Mouse (Mus musculus): ENCODE results near the gene Cux2. TPM values are rescaled to one million over a fixed set of nuclear protein-coding genes. Genes with fewer than 3 reads are reported as not detected.

Gene Cux2
- total and polyA plus RNA-seq, 3 experiments = 0.17 TPM; not detected in 2

GRCm38 (mm10) chr5:121878703-121879102 lies 171.2 kb downstream of the Cux2 start:
- H3K27me3 ChIP-seq (replicated peaks) = peaks cover 69% of the 10 kb centered on the region
- H3K79me2 ChIP-seq (replicated peaks; ENCODE audit: control insufficient read depth, extremely low read depth, insufficient read depth, poor library complexity, severe bottlenecking) = no peaks in the 10 kb centered on the region
- H3K9ac ChIP-seq (ENCODE audit: insufficient read depth, low read depth) = no peak overlapping the region
- H3K4me2 ChIP-seq (ENCODE audit: insufficient read depth, low read depth, poor library complexity, severe bottlenecking) = no peak overlapping the region
- peaks cover 18% of the 10 kb centered on the region for H3K9me3 ChIP-seq (replicated peaks; ENCODE audit: low read length)
- no peak for TF ChIP-seq USF1 (IDR thresholded peaks at IDR 0.05; ENCODE audit: low read depth, low read length)
- no peak for TF ChIP-seq ELF1 (IDR thresholded peaks at IDR 0.05; ENCODE audit: low read depth, low read length)
- no peak for TF ChIP-seq POLR2AphosphoS2 (IDR thresholded peaks at IDR 0.05; ENCODE audit: low read depth, low read length)
- TF ChIP-seq IRF4 (IDR thresholded peaks at IDR 0.05; ENCODE audit: low read depth, low read length) = no peak
- TF ChIP-seq RCOR1 (conservative IDR thresholded peaks at IDR 0.05; ENCODE audit: low read depth, low read length) = no peak
- no peak for TF ChIP-seq NELFE (IDR thresholded peaks at IDR 0.05; ENCODE audit: low read depth, low read length)
- no peak for TF ChIP-seq USF2 (conservative IDR thresholded peaks at IDR 0.05; ENCODE audit: low read depth, low read length)
- no peak for TF ChIP-seq CHD1 (IDR thresholded peaks at IDR 0.05; ENCODE audit: low read depth, low read length)
- no peak for TF ChIP-seq MEF2A (IDR thresholded peaks at IDR 0.05; ENCODE audit: borderline replicate concordance, low read depth, low read length)
- no peak for TF ChIP-seq POLR2A (IDR thresholded peaks at IDR 0.05; ENCODE audit: low read depth, low read length)
- no peak for TF ChIP-seq ZMIZ1 (IDR thresholded peaks at IDR 0.05; ENCODE audit: low read depth, low read length)
- TF ChIP-seq MAFK (IDR thresholded peaks at IDR 0.05; ENCODE audit: insufficient replicate concordance, low read length) = no peak
- no peak for TF ChIP-seq HCFC1 (IDR thresholded peaks at IDR 0.05; ENCODE audit: low read depth, low read length)
- TF ChIP-seq E2F4 (IDR thresholded peaks at IDR 0.05; ENCODE audit: insufficient replicate concordance, low read depth, low read length) = no peak
- no peak for TF ChIP-seq PAX5 (IDR thresholded peaks at IDR 0.05; ENCODE audit: low read length)
- TF ChIP-seq MAZ (IDR thresholded peaks at IDR 0.05; ENCODE audit: low read depth, low read length) = no peak
- no peak for TF ChIP-seq MAX (IDR thresholded peaks at IDR 0.05; ENCODE audit: low read length)
- TF ChIP-seq CHD2 (IDR thresholded peaks at IDR 0.05; ENCODE audit: low read length) = no peak
- TF ChIP-seq MXI1 (IDR thresholded peaks at IDR 0.05; ENCODE audit: low read depth, low read length) = no peak
- no peak for TF ChIP-seq KAT2A (IDR thresholded peaks at IDR 0.05; ENCODE audit: insufficient replicate concordance, low read length)
- no peak for DNase-seq (ENCODE audit: extremely low read depth)
- no peak overlapping the region for H3K27ac ChIP-seq (ENCODE audit: insufficient read depth, low read depth)
- no peak overlapping the region for H3K4me3 ChIP-seq (replicated peaks in 1 of 3; ENCODE audit: low read depth in 2 of 3, low read length in 2 of 3, poor library complexity in 1 of 3)
- dilution Hi-C loops (cut with MboI; ENCODE audit: extremely low pct_ligation_motif_present, extremely low pct_unique_long_range_greater_than_20kb, low sequenced_read_pairs) (no loop called here), in situ Hi-C loops (cut with MboI; ENCODE audit: low pct_ligation_motif_present, low pct_unique_long_range_greater_than_20kb, low sequenced_read_pairs) (no loop called here)
- H3K36me3 ChIP-seq (replicated peaks in 1 of 2; ENCODE audit: control insufficient read depth in 1 of 2, insufficient read depth in 1 of 2, low read length in 1 of 2) = no peaks in the 10 kb centered on the region
- peaks cover 13 to 23% of the 10 kb centered on the region in 2 experiments for H3K4me1 ChIP-seq (ENCODE audit: control insufficient read depth in 1 of 2, insufficient read depth in 2 of 2)

GRCm38 (mm10) chr5:121876901-121877300 lies 173.0 kb downstream of the Cux2 start:
- no peak overlapping the region for H3K9ac ChIP-seq (ENCODE audit: insufficient read depth, low read depth)
- H3K36me3 ChIP-seq (replicated peaks in 1 of 2; ENCODE audit: control insufficient read depth in 1 of 2, insufficient read depth in 1 of 2, low read length in 1 of 2) = no peaks in the 10 kb centered on the region
- H3K27me3 ChIP-seq (replicated peaks) = peaks cover 61% of the 10 kb centered on the region
- H3K9me3 ChIP-seq (replicated peaks; ENCODE audit: low read length) = peaks cover 18% of the 10 kb centered on the region
- peaks cover 13 to 23% of the 10 kb centered on the region in 2 experiments for H3K4me1 ChIP-seq (ENCODE audit: control insufficient read depth in 1 of 2, insufficient read depth in 2 of 2)
- dilution Hi-C loops (cut with MboI; ENCODE audit: extremely low pct_ligation_motif_present, extremely low pct_unique_long_range_greater_than_20kb, low sequenced_read_pairs) (no loop called here), in situ Hi-C loops (cut with MboI; ENCODE audit: low pct_ligation_motif_present, low pct_unique_long_range_greater_than_20kb, low sequenced_read_pairs) (no loop called here)
- no peak overlapping the region for H3K27ac ChIP-seq (ENCODE audit: insufficient read depth, low read depth)
- H3K4me3 ChIP-seq (replicated peaks in 1 of 3; ENCODE audit: low read depth in 2 of 3, low read length in 2 of 3, poor library complexity in 1 of 3) = no peak overlapping the region
- no peak overlapping the region for H3K4me2 ChIP-seq (ENCODE audit: insufficient read depth, low read depth, poor library complexity, severe bottlenecking)
- H3K79me2 ChIP-seq (replicated peaks; ENCODE audit: control insufficient read depth, extremely low read depth, insufficient read depth, poor library complexity, severe bottlenecking) = no peaks in the 10 kb centered on the region
- DNase-seq (ENCODE audit: extremely low read depth) = no peak
- TF ChIP-seq POLR2A (IDR thresholded peaks at IDR 0.05; ENCODE audit: low read depth, low read length) = no peak
- TF ChIP-seq RCOR1 (conservative IDR thresholded peaks at IDR 0.05; ENCODE audit: low read depth, low read length) = no peak
- TF ChIP-seq USF2 (conservative IDR thresholded peaks at IDR 0.05; ENCODE audit: low read depth, low read length) = no peak
- TF ChIP-seq MXI1 (IDR thresholded peaks at IDR 0.05; ENCODE audit: low read depth, low read length) = no peak
- TF ChIP-seq SMC3 (IDR thresholded peaks at IDR 0.05; ENCODE audit: low read depth, low read length) = no peak
- TF ChIP-seq UBTF (IDR thresholded peaks at IDR 0.05; ENCODE audit: low read depth, low read length) = no peak
- TF ChIP-seq HCFC1 (IDR thresholded peaks at IDR 0.05; ENCODE audit: low read depth, low read length) = no peak
- TF ChIP-seq TBP (conservative IDR thresholded peaks at IDR 0.05; ENCODE audit: low read depth, low read length) = no peak
- TF ChIP-seq JUND (conservative IDR thresholded peaks at IDR 0.05; ENCODE audit: low read depth, low read length) = no peak
- no peak for TF ChIP-seq NELFE (IDR thresholded peaks at IDR 0.05; ENCODE audit: low read depth, low read length)
- TF ChIP-seq TCF12 (IDR thresholded peaks at IDR 0.05; ENCODE audit: low read depth, low read length) = no peak
- TF ChIP-seq CHD2 (IDR thresholded peaks at IDR 0.05; ENCODE audit: low read length) = no peak
- TF ChIP-seq E2F4 (IDR thresholded peaks at IDR 0.05; ENCODE audit: insufficient replicate concordance, low read depth, low read length) = no peak
- TF ChIP-seq GABPA (IDR thresholded peaks at IDR 0.05; ENCODE audit: insufficient replicate concordance, low read depth, low read length) = no peak
- TF ChIP-seq MEF2A (IDR thresholded peaks at IDR 0.05; ENCODE audit: borderline replicate concordance, low read depth, low read length) = no peak
- TF ChIP-seq USF1 (IDR thresholded peaks at IDR 0.05; ENCODE audit: low read depth, low read length) = no peak
- TF ChIP-seq IRF4 (IDR thresholded peaks at IDR 0.05; ENCODE audit: low read depth, low read length) = no peak
- no peak for TF ChIP-seq EP300 (IDR thresholded peaks at IDR 0.05; ENCODE audit: low read length)
- no peak for TF ChIP-seq RAD21 (IDR thresholded peaks at IDR 0.05; ENCODE audit: low read depth, low read length)
- TF ChIP-seq ZNF384 (IDR thresholded peaks at IDR 0.05; ENCODE audit: low read depth, low read length) = no peak
